Mouse (Mus musculus) MN1 (cell line): ENCODE data around the gene Umodl1.

Experiments used
- DNase-seq: peaks from one replicate; pipeline ENCODE4 v3.0.0-alpha.2; 2016; ENCODE audit warnings: low spot score

The Umodl1 gene

GRCm38 (mm10) chr17:30954340-30954739 is at the start of gene Umodl1:
TSS of gene Umodl1 (plus strand) at chr17:30954640.
- DNase-seq: no peak

- DNase-seq: peak; percentile 54
These were observed 46.9 kb upstream of the Umodl1 start for GRCm38 (mm10) chr17:30907577-30907976.

GRCm38 (mm10) chr17:30910866-30911731 is 43.3 kb upstream of the Umodl1 start:
- peak; percentile 72 for DNase-seq

GRCm38 (mm10) chr17:30911732-30912088 is 42.7 kb upstream of the Umodl1 start:
- no peak for DNase-seq

- no peak for DNase-seq
These were observed 41.9 kb upstream of the Umodl1 start for GRCm38 (mm10) chr17:30912536-30912935.

GRCm38 (mm10) chr17:30914264-30914663 is 40.2 kb upstream of the Umodl1 start:
- DNase-seq: no peak

GRCm38 (mm10) chr17:30923566-30923965 is 30.9 kb upstream of the Umodl1 start:
- no peak for DNase-seq

GRCm38 (mm10) chr17:30930827-30931226 is 23.6 kb upstream of the Umodl1 start:
- DNase-seq: no peak

GRCm38 (mm10) chr17:30932836-30933235 is 21.6 kb upstream of the Umodl1 start:
- no peak for DNase-seq

- DNase-seq: no peak
These were observed 19.1 kb upstream of the Umodl1 start for GRCm38 (mm10) chr17:30935301-30935700.

GRCm38 (mm10) chr17:30938554-30938953 is 15.9 kb upstream of the Umodl1 start:
- DNase-seq: no peak

GRCm38 (mm10) chr17:30948382-30948781 is 6.1 kb upstream of the Umodl1 start:
- no peak for DNase-seq

- DNase-seq: peak; percentile 50
These were observed 3.7 kb upstream of the Umodl1 start for GRCm38 (mm10) chr17:30950780-30951179.

GRCm38 (mm10) chr17:30951600-30951999 is 2.8 kb upstream of the Umodl1 start:
- DNase-seq: no peak

GRCm38 (mm10) chr17:30961936-30962592 is 7.6 kb downstream of the Umodl1 start:
- DNase-seq: no peak

GRCm38 (mm10) chr17:30962880-30963279 is 8.4 kb downstream of the Umodl1 start:
- no peak for DNase-seq

- no peak for DNase-seq
These were observed 15.5 kb downstream of the Umodl1 start for GRCm38 (mm10) chr17:30969983-30970382.

- DNase-seq: no peak
These were observed 17.4 kb downstream of the Umodl1 start for GRCm38 (mm10) chr17:30971877-30972276.

- no peak for DNase-seq
These were observed 18.9 kb downstream of the Umodl1 start for GRCm38 (mm10) chr17:30973332-30973731.

- DNase-seq: no peak
These were observed 22.9 kb downstream of the Umodl1 start for GRCm38 (mm10) chr17:30977290-30977689.

GRCm38 (mm10) chr17:30978556-30978955 is 24.1 kb downstream of the Umodl1 start:
- DNase-seq: no peak

- DNase-seq: no peak
These were observed 29.1 kb downstream of the Umodl1 start for GRCm38 (mm10) chr17:30983521-30983920.

GRCm38 (mm10) chr17:30990254-30990653 is 35.8 kb downstream of the Umodl1 start:
- peak; percentile 7 for DNase-seq
